Mouse (Mus musculus) stomach, embryonic 14.5 days (tissue): ENCODE results near the gene Itgb7. TPM values are rescaled to one million over a fixed set of nuclear protein-coding genes. Genes with fewer than 3 reads are reported as not detected.

Source experiments
- ATAC-seq: fragments of 200-750 bp; cut with Nextera tagmentation; 2 replicates; pipeline ENCODE4 v1.8.0; 2017; ENCODE audit warnings: low read depth, moderate TSS enrichment; ENCODE audit not compliant: insufficient number of reproducible peaks, insufficient read depth, low FRiP score
- H3K27ac ChIP-seq: fragments of 300-500 bp; sonication (generic); 2 replicates; pipeline ENCODE4 v1.5.1; 2014; ENCODE audit warnings: mild to moderate bottlenecking, low read length, moderate library complexity, mixed read lengths
- H3K27me3 ChIP-seq: fragments of 300-500 bp; sonication (generic); 2 replicates; pipeline ENCODE4 v1.6.1; 2014; ENCODE audit warnings: low read length, control low read depth, mixed read lengths; ENCODE audit not compliant: control insufficient read depth, insufficient read depth
- H3K36me3 ChIP-seq: fragments of 300-500 bp; sonication (generic); 2 replicates; pipeline ENCODE4 v1.6.1; 2014; ENCODE audit warnings: mild to moderate bottlenecking, control low read depth, low read length, moderate library complexity, mixed read lengths; ENCODE audit not compliant: control insufficient read depth, insufficient read depth
- H3K4me1 ChIP-seq: fragments of 300-500 bp; sonication (generic); 2 replicates; pipeline ENCODE4 v1.6.1; 2014; ENCODE audit warnings: low read length, control low read depth, mixed read lengths; ENCODE audit not compliant: control insufficient read depth, insufficient read depth
- H3K4me2 ChIP-seq: fragments of 300-500 bp; sonication (generic); replicated peaks from 2 replicates; pipeline ENCODE4 v1.6.1; 2014; ENCODE audit warnings: low read depth, low read length, control low read depth
- H3K4me3 ChIP-seq: fragments of 300-500 bp; sonication (generic); 2 replicates; pipeline ENCODE4 v1.5.1; 2014; ENCODE audit warnings: low read depth, low read length, control low read depth
- H3K9ac ChIP-seq: fragments of 300-500 bp; sonication (generic); replicated peaks from 2 replicates; pipeline ENCODE4 v1.6.1; 2014; ENCODE audit warnings: low read depth, mild to moderate bottlenecking, control low read depth, low read length, moderate library complexity, mixed read lengths
- H3K9me3 ChIP-seq: fragments of 300-500 bp; sonication (generic); 2 replicates; pipeline ENCODE4 v1.6.1; 2016; ENCODE audit warnings: low read depth, low read length, control low read depth; ENCODE audit not compliant: control insufficient read depth
- WGBS: fragments of 180-500 bp; shearing (Covaris S2); extraction: QIAGEN DNeasy Blood & Tissue Kit; methylation state at CpG from one replicate; pipeline ENCODE4 v1.1.7; 2014; 5-methylcytosine and 5-hydroxymethylcytosine counted together
- polyA plus RNA-seq: library from polyadenylated mRNA; unstranded; fragments of >200 nt; fragmentation: Nextera tagmentation; extraction: Ambion mirVana; gene quantifications from 2 replicates; pipeline ENCODE4 v1.2.1, GENCODE M21; 2014

Gene Itgb7
- polyA plus RNA-seq, 1 experiment from 2014 or later: 9.9 TPM

- peaks cover 31% of the 10 kb centered on the region for H3K36me3 ChIP-seq
- no peaks in the 10 kb centered on the region for H3K9me3 ChIP-seq
- peak overlapping the region; percentile 89 for H3K9ac ChIP-seq
- H3K4me3 ChIP-seq: peak overlapping the region; percentile 67
- 0% methylated on average over 29 of the region's 72 CpGs for WGBS
- peak overlapping the region; percentile 99 for H3K27ac ChIP-seq
- ATAC-seq: peak; percentile 34
- H3K27me3 ChIP-seq: no peaks in the 10 kb centered on the region
- H3K4me2 ChIP-seq: peak overlapping the region; percentile 53
- H3K4me1 ChIP-seq: peaks cover 27% of the 10 kb centered on the region
These were observed 27.8 kb downstream of the Itgb7 start for GRCm38 (mm10) chr15:102203835-102204381.

GRCm38 (mm10) chr15:102202971-102203834 lies 28.5 kb downstream of the Itgb7 start, which contains the start of gene Zfp740:
Gene Zfp740 (plus strand): TSS chr15:102203249.
- H3K9ac ChIP-seq: peak within 1 kb of the TSS; percentile 89
- H3K4me1 ChIP-seq: peaks cover 27% of the 10 kb centered on the region
- WGBS: under 1% methylated on average over 57 of the region's 68 CpGs
- H3K4me3 ChIP-seq: peak within 1 kb of the TSS; percentile 67
- ATAC-seq: peak; percentile 96
- H3K36me3 ChIP-seq: peaks cover 24% of the 10 kb centered on the region
- H3K4me2 ChIP-seq: peak within 1 kb of the TSS; percentile 53
- no peaks in the 10 kb centered on the region for H3K27me3 ChIP-seq
- peak within 1 kb of the TSS; percentile 99 for H3K27ac ChIP-seq
- H3K9me3 ChIP-seq: no peaks in the 10 kb centered on the region

GRCm38 (mm10) chr15:102198841-102199240 lies 32.9 kb downstream of the Itgb7 start:
- Histone ChIP-seq H3K4me3 (no peak overlapping the region), H3K4me2 (no peak overlapping the region), H3K9me3 (no peaks in the 10 kb centered on the region), H3K4me1 (peaks cover 4% of the 10 kb centered on the region; the same call in 1 of the 2 replicates), H3K36me3 (no peaks in the 10 kb centered on the region), H3K27me3 (no peaks in the 10 kb centered on the region), H3K27ac (no peak overlapping the region), H3K9ac (no peak overlapping the region)
- ATAC-seq: no peak
- WGBS: 76% methylated on average over 4 of the region's 4 CpGs

- Histone ChIP-seq H3K9ac (no peak overlapping the region), H3K36me3 (no peaks in the 10 kb centered on the region; the same call in 1 of the 2 replicates), H3K9me3 (no peaks in the 10 kb centered on the region), H3K4me3 (no peak overlapping the region), H3K4me1 (peaks cover 6% of the 10 kb centered on the region; the same call in 1 of the 2 replicates), H3K27me3 (no peaks in the 10 kb centered on the region), H3K27ac (no peak overlapping the region), H3K4me2 (no peak overlapping the region)
- ATAC-seq: no peak
- 63% methylated on average over 4 of the region's 4 CpGs for WGBS
These were observed 36.4 kb downstream of the Itgb7 start for GRCm38 (mm10) chr15:102195373-102195772.

- Histone ChIP-seq H3K36me3 (no peaks in the 10 kb centered on the region; the same call in 1 of the 2 replicates), H3K4me2 (no peak overlapping the region), H3K4me3 (no peak overlapping the region), H3K9ac (no peak overlapping the region), H3K27ac (no peak overlapping the region), H3K27me3 (no peaks in the 10 kb centered on the region), H3K4me1 (peaks cover 6% of the 10 kb centered on the region; the same call in 1 of the 2 replicates), H3K9me3 (no peaks in the 10 kb centered on the region)
- ATAC-seq: no peak
- 77% methylated on average over 4 of the region's 4 CpGs for WGBS
These were observed 37.3 kb downstream of the Itgb7 start for GRCm38 (mm10) chr15:102194439-102194838.

- Histone ChIP-seq H3K9me3 (no peaks in the 10 kb centered on the region), H3K4me1 (peaks cover 6% of the 10 kb centered on the region; the same call in 1 of the 2 replicates), H3K4me3 (no peak overlapping the region), H3K9ac (no peak overlapping the region), H3K4me2 (no peak overlapping the region), H3K27ac (no peak overlapping the region), H3K27me3 (no peaks in the 10 kb centered on the region), H3K36me3 (no peaks in the 10 kb centered on the region; the same call in 1 of the 2 replicates)
- ATAC-seq: no peak
- 84% methylated on average over 4 of the region's 4 CpGs for WGBS
These were observed 38.1 kb downstream of the Itgb7 start for GRCm38 (mm10) chr15:102193652-102194051.

DNA sequence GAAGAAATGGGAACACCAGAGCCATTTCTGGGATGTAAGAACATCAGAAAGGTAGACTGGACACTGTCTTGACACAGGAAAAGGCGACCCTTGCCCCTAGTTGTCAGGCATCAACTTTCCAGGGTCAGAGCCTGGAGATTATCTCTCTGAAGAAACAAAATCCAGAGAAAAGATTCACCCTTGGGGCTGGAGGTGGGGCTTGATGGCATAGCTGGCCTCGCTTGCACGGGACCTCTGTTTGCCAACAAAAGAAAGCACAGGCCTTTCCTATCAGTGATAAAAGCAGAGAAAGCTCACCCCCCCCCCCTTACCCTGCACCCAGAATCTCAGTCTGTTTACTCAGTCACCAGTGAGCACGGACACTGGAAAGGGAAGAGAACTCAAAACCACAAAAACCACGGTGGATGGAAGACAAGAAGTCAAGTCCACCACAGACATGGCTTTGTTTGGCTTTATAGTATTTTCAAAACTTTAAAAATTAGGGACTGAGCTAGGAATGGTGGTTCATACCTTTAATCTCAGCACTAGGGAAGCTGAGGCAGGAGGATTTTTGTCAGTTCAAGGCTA lies 38.8 kb downstream of the Itgb7 start:
- H3K36me3 ChIP-seq: no peaks in the 10 kb centered on the region; the same call in 1 of the 2 replicates
- H3K27me3 ChIP-seq: no peaks in the 10 kb centered on the region
- peaks cover 6% of the 10 kb centered on the region; the same call in 1 of the 2 replicates for H3K4me1 ChIP-seq
- WGBS: 32% methylated on average over 5 of the region's 5 CpGs
- no peak overlapping the region for H3K4me2 ChIP-seq
- no peaks in the 10 kb centered on the region for H3K9me3 ChIP-seq
- ATAC-seq: no peak
- no peak overlapping the region for H3K27ac ChIP-seq
- no peak overlapping the region for H3K9ac ChIP-seq
- no peak overlapping the region for H3K4me3 ChIP-seq

GRCm38 (mm10) chr15:102192271-102192812 lies 39.4 kb downstream of the Itgb7 start:
- Histone ChIP-seq H3K27me3 (no peaks in the 10 kb centered on the region), H3K4me1 (peaks cover 6% of the 10 kb centered on the region; the same call in 1 of the 2 replicates), H3K9ac (no peak overlapping the region), H3K9me3 (no peaks in the 10 kb centered on the region), H3K27ac (0 out of 2 replicates have a peak overlapping the region, but pooled peaks have one; percentile 10), H3K4me2 (no peak overlapping the region), H3K4me3 (no peak overlapping the region), H3K36me3 (no peaks in the 10 kb centered on the region; the same call in 1 of the 2 replicates)
- ATAC-seq: no peak
- WGBS: 54% methylated on average over 7 of the region's 7 CpGs
